Mouse (Mus musculus): ENCODE measurements around the gene BC030870.

DNA sequence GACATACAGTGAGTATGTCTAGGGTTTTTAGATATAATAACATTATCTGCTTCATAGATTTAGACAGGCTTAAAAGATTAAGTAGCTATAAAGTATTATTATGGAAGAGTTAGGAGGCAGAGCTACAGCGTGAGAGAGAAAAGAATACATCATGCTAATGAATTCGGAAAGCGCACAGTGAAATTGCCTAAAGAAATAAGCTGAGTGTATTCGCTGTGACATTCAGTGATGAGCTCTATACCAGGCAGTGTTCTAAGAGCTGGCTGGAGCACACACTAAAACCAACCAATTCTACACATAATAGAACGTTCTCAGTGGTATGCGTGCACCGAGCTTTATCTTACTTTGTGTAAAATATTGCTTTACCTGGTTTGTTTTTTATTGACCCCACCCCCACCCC is 25.7 kb downstream of the BC030870 start:
- no peak for TF ChIP-seq POLR2A (IDR thresholded peaks at IDR 0.05; ENCODE audit: borderline replicate concordance, extremely low read depth, low read depth, low read length)
- no peak for TF ChIP-seq CTCF (IDR thresholded peaks at IDR 0.05; ENCODE audit: insufficient read depth, low read length)
